Mouse (Mus musculus) CH12.LX (cell line): ENCODE data around the gene Dusp10. TPM values are rescaled to one million over a fixed set of nuclear protein-coding genes. Genes with fewer than 3 reads are reported as not detected.

Experiments
- DNase-seq: peaks from one replicate; pipeline ENCODE4 v3.0.0-alpha.2; 2013; ENCODE audit errors: extremely low read depth
- H3K27ac ChIP-seq: 2 replicates; pipeline ENCODE4 v1.5.1; 2012; ENCODE audit warnings: low read depth, mild to moderate bottlenecking, control low read depth, moderate library complexity; ENCODE audit not compliant: insufficient read depth
- H3K27me3 ChIP-seq: replicated peaks from 2 replicates; pipeline ENCODE3; 2012; ENCODE audit warnings: inconsistent platforms
- H3K36me3 ChIP-seq, 2 experiments: replicated peaks in 1 of 2; 2 replicates each; pipeline versions ENCODE3 to v1.6.1; 2012; ENCODE audit warnings: inconsistent platforms in 1 of 2, low read length in 1 of 2, mild to moderate bottlenecking in 1 of 2, mixed read lengths in 1 of 2, moderate library complexity in 1 of 2; ENCODE audit not compliant: control insufficient read depth in 1 of 2, insufficient read depth in 1 of 2
- H3K4me1 ChIP-seq, 2 experiments: 2 replicates each; pipeline ENCODE4 v1.6.1; 2012; ENCODE audit warnings: inconsistent platforms in 1 of 2, moderate library complexity in 1 of 2; ENCODE audit not compliant: insufficient read depth in 2 of 2, control insufficient read depth in 1 of 2
- H3K4me2 ChIP-seq: 2 replicates; pipeline ENCODE4 v1.6.1; 2012; ENCODE audit warnings: low read depth, mild to moderate bottlenecking, control low read depth; ENCODE audit not compliant: poor library complexity, insufficient read depth, severe bottlenecking
- H3K4me3 ChIP-seq, 3 experiments: fragments of 150-350 bp in 1 of 3; sonication (generic) in 1 of 3; replicated peaks in 1 of 3; 2 replicates each; pipeline versions ENCODE3 to v1.5.1; 2011 to 2012; ENCODE audit warnings: low read depth in 2 of 3, low read length in 2 of 3, mild to moderate bottlenecking in 2 of 3, moderate library complexity in 2 of 3, control low read depth in 1 of 3, improper control_type of control experiment in 1 of 3, inconsistent platforms in 1 of 3, mixed read lengths in 1 of 3; ENCODE audit not compliant: poor library complexity in 1 of 3
- H3K79me2 ChIP-seq: replicated peaks from 2 replicates; pipeline ENCODE4 v1.6.1; 2012; ENCODE audit warnings: mild to moderate bottlenecking, moderate library complexity; ENCODE audit not compliant: control insufficient read depth, poor library complexity, insufficient read depth, severe bottlenecking; ENCODE audit errors: extremely low read depth
- H3K9ac ChIP-seq: 2 replicates; pipeline ENCODE4 v1.6.1; 2012; ENCODE audit warnings: low read depth, mild to moderate bottlenecking, control low read depth, moderate library complexity; ENCODE audit not compliant: insufficient read depth
- H3K9me3 ChIP-seq: replicated peaks from 2 replicates; pipeline ENCODE3; 2012; ENCODE audit warnings: low read length, inconsistent platforms, mixed read lengths
- BHLHE40 ChIP-seq: IDR thresholded peaks from 2 replicates; pipeline ENCODE4 v1.6.1; 2011; ENCODE audit warnings: mild to moderate bottlenecking, low read depth, low read length, improper control_type of control experiment
- CHD2 ChIP-seq: IDR thresholded peaks from 2 replicates; pipeline ENCODE4 v1.6.1; 2011; ENCODE audit warnings: low read length, improper control_type of control experiment
- CTCF ChIP-seq, 2 experiments: IDR thresholded peaks in 1 of 2; conservative IDR thresholded peaks in 1 of 2; 2 replicates each; pipeline ENCODE4 v1.5.1; 2011 to 2012; ENCODE audit warnings: low read depth in 2 of 2, low read length in 2 of 2, improper control_type of control experiment in 1 of 2, inconsistent platforms in 1 of 2, mild to moderate bottlenecking in 1 of 2, moderate library complexity in 1 of 2
- ELF1 ChIP-seq: IDR thresholded peaks from 2 replicates; pipeline ENCODE4 v1.6.1; 2014; ENCODE audit warnings: low read depth, mild to moderate bottlenecking, inconsistent platforms, low read length, improper control_type of control experiment
- ETS1 ChIP-seq: conservative IDR thresholded peaks from 2 replicates; pipeline ENCODE4 v1.6.1; 2012; ENCODE audit warnings: low read depth, mild to moderate bottlenecking, inconsistent platforms, low read length, improper control_type of control experiment, moderate library complexity
- GABPA ChIP-seq: IDR thresholded peaks from 2 replicates; pipeline ENCODE4 v1.6.1; 2012; ENCODE audit warnings: low read depth, low read length, improper control_type of control experiment, inconsistent platforms; ENCODE audit not compliant: insufficient replicate concordance
- HCFC1 ChIP-seq: IDR thresholded peaks from 2 replicates; pipeline ENCODE4 v1.6.1; 2012; ENCODE audit warnings: low read depth, mild to moderate bottlenecking, inconsistent platforms, low read length, improper control_type of control experiment
- IRF4 ChIP-seq: IDR thresholded peaks from 2 replicates; pipeline ENCODE4 v1.6.1; 2014; ENCODE audit warnings: low read depth, mild to moderate bottlenecking, inconsistent platforms, low read length, improper control_type of control experiment
- KAT2A ChIP-seq: IDR thresholded peaks from 2 replicates; pipeline ENCODE4 v1.6.1; 2012; ENCODE audit warnings: low read length, improper control_type of control experiment, inconsistent platforms; ENCODE audit not compliant: insufficient replicate concordance
- MAFK ChIP-seq: IDR thresholded peaks from 2 replicates; pipeline ENCODE4 v1.6.1; 2011; ENCODE audit warnings: low read length, improper control_type of control experiment; ENCODE audit not compliant: insufficient replicate concordance
- MAX ChIP-seq: IDR thresholded peaks from 2 replicates; pipeline ENCODE4 v1.6.1; 2011; ENCODE audit warnings: low read length, improper control_type of control experiment
- MAZ ChIP-seq: IDR thresholded peaks from 2 replicates; pipeline ENCODE4 v1.6.1; 2012; ENCODE audit warnings: low read depth, mild to moderate bottlenecking, inconsistent platforms, low read length, improper control_type of control experiment, moderate library complexity
- MEF2A ChIP-seq: IDR thresholded peaks from 2 replicates; pipeline ENCODE4 v1.6.1; 2014; ENCODE audit warnings: low read depth, mild to moderate bottlenecking, inconsistent platforms, low read length, improper control_type of control experiment, borderline replicate concordance
- MXI1 ChIP-seq: IDR thresholded peaks from 2 replicates; pipeline ENCODE4 v1.6.1; 2011; ENCODE audit warnings: mild to moderate bottlenecking, low read depth, low read length, improper control_type of control experiment
- MYC ChIP-seq: IDR thresholded peaks from 2 replicates; pipeline ENCODE4 v1.6.1; 2011; ENCODE audit warnings: low read depth, mild to moderate bottlenecking, improper control_type of control experiment, low read length
- NELFE ChIP-seq: IDR thresholded peaks from 2 replicates; pipeline ENCODE4 v1.6.1; 2011; ENCODE audit warnings: low read depth, low read length, improper control_type of control experiment
- NRF1 ChIP-seq: IDR thresholded peaks from 2 replicates; pipeline ENCODE4 v1.6.1; 2014; ENCODE audit warnings: low read depth, mild to moderate bottlenecking, inconsistent platforms, low read length, improper control_type of control experiment, moderate library complexity
- POLR2A ChIP-seq: IDR thresholded peaks from 2 replicates; pipeline ENCODE4 v1.6.1; 2011; ENCODE audit warnings: low read depth, mild to moderate bottlenecking, improper control_type of control experiment, low read length
- POLR2AphosphoS2 ChIP-seq: IDR thresholded peaks from 2 replicates; pipeline ENCODE4 v1.6.1; 2011; ENCODE audit warnings: low read depth, low read length, improper control_type of control experiment
- RAD21 ChIP-seq: IDR thresholded peaks from 2 replicates; pipeline ENCODE4 v1.6.1; 2011; ENCODE audit warnings: low read depth, mild to moderate bottlenecking, low read length, improper control_type of control experiment, moderate library complexity
- UBTF ChIP-seq: IDR thresholded peaks from 2 replicates; pipeline ENCODE4 v1.6.1; 2012; ENCODE audit warnings: low read depth, mild to moderate bottlenecking, inconsistent platforms, low read length, improper control_type of control experiment, moderate library complexity
- USF1 ChIP-seq: IDR thresholded peaks from 2 replicates; pipeline ENCODE4 v1.6.1; 2014; ENCODE audit warnings: low read depth, mild to moderate bottlenecking, inconsistent platforms, low read length, improper control_type of control experiment
- USF2 ChIP-seq: conservative IDR thresholded peaks from 2 replicates; pipeline ENCODE4 v1.6.1; 2011; ENCODE audit warnings: low read depth, low read length, improper control_type of control experiment
- ZKSCAN1 ChIP-seq: IDR thresholded peaks from 2 replicates; pipeline ENCODE4 v1.6.1; 2012; ENCODE audit warnings: low read depth, inconsistent platforms, low read length, improper control_type of control experiment, borderline replicate concordance
- dilution Hi-C: fragments of 300-500 bp; cut with MboI; formaldehyde crosslinking; loops from 2 replicates; pipeline ENCODE4 v1.14.3; 2020; ENCODE audit warnings: low sequenced_read_pairs; ENCODE audit not compliant: extremely low pct_unique_long_range_greater_than_20kb, extremely low pct_ligation_motif_present
- in situ Hi-C: fragments of 300-500 bp; cut with MboI; formaldehyde crosslinking; loops from 3 replicates; pipeline ENCODE4 v1.14.3; 2019; ENCODE audit warnings: low sequenced_read_pairs, low pct_ligation_motif_present, low pct_unique_long_range_greater_than_20kb, mixed read lengths
- polyA plus RNA-seq: library from polyadenylated mRNA; unstranded; fragments of >175 nt; gene quantifications from 2 replicates; pipeline ENCODE4 v1.2.1, GENCODE M21; 2012; ENCODE audit warnings: low read depth; ENCODE audit not compliant: insufficient read length
- total RNA-seq, 2 experiments: library from RNA; depleted of rRNA; stranded (reverse); fragments of 300-350 nt in 1 of 2; fragments of >200 nt in 1 of 2; gene quantifications; 2 replicates each; pipeline ENCODE4 v1.2.3; 2012 to 2014

Dusp10 gene
- total and polyA plus RNA-seq, 3 experiments: 2.8 to 16.1 (median 14.2) TPM

DNA sequence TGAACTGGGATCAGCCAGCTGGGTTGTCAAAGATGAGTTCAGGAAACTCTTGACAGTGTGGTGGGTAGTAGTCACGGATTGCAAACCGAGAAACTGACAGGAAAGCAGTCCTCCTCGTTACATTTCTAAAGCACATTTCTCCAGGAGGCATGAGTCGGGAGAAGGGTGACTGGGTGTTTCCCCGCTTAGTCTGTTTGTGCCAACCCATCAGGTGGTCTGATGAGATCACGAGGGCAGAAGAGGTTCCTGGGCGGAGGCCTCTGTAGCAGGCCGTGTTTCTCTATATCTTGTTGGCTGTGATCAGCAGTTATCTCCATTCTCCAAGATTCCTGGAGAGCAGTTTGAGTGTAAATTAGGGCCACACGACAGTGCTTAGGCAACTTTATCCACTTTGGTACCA is 29.6 kb downstream of the Dusp10 start:
- TF ChIP-seq GABPA (no peak), CTCF (conservative IDR thresholded peaks at IDR 0.05 in 1 of 2, IDR thresholded peaks at IDR 0.05 in 1 of 2; ENCODE audit: low read depth in 2 of 2, low read length in 2 of 2) (no peak), POLR2A (no peak), NELFE (no peak), USF1 (no peak), POLR2AphosphoS2 (no peak), UBTF (no peak), KAT2A (no peak), ELF1 (no peak), ETS1 (no peak), USF2 (no peak), NRF1 (no peak), BHLHE40 (no peak), RAD21 (no peak), ZKSCAN1 (no peak)
- Histone ChIP-seq H3K27ac (no peak overlapping the region), H3K9me3 (no peaks in the 10 kb centered on the region), H3K4me3 (peak overlapping the region in 1 of 3 experiments; percentile 15), H3K4me1 (peaks cover 0 to 95% of the 10 kb centered on the region in 2 experiments; a peak in 2 of 4 replicates), H3K4me2 (no peak overlapping the region), H3K36me3 (peaks cover 0 to 36% of the 10 kb centered on the region in 2 experiments), H3K27me3 (no peaks in the 10 kb centered on the region), H3K9ac (no peak overlapping the region), H3K79me2 (no peaks in the 10 kb centered on the region)
- no peak for DNase-seq
- in situ Hi-C loops: loop anchor here (25.0 kb wide), 2 partner anchors 195 to 380 kb away; no protein-coding TSS in a partner anchor
- dilution Hi-C loops: no loop called here

DNA sequence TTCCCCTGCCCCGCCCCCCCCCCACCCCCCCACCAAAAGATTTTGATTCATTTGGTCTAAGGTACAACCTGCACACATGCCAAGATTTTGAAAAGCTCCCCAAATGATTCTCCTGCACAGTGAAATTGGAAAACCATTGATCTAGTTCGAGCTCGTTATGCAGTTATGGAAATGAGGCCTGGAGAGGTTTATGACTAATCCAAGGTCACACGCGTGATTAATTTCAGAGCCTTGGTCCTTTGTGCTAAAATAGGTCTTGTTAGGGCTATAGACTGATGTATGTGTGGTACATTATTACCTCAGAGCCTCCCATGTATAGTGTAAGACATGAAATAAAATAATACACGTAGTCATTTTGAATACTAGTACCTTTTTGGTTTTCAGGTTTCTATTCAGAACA is 30.3 kb downstream of the Dusp10 start:
- TF ChIP-seq IRF4: no peak
- TF ChIP-seq HCFC1: no peak
- TF ChIP-seq MAFK: no peak
- TF ChIP-seq KAT2A: no peak
- no peak for TF ChIP-seq ZKSCAN1
- no peak for TF ChIP-seq MXI1
- TF ChIP-seq MAZ: no peak
- TF ChIP-seq CHD2: no peak
- no peak for TF ChIP-seq NELFE
- no peak for TF ChIP-seq ETS1
- no peak for TF ChIP-seq POLR2A
- no peak for TF ChIP-seq UBTF
- no peak for TF ChIP-seq MAX
- no peak for TF ChIP-seq MEF2A
- no peak for TF ChIP-seq NRF1
- no peak for TF ChIP-seq MYC
- TF ChIP-seq CTCF (conservative IDR thresholded peaks at IDR 0.05 in 1 of 2, IDR thresholded peaks at IDR 0.05 in 1 of 2; ENCODE audit: low read depth in 2 of 2, low read length in 2 of 2): no peak
- Histone ChIP-seq H3K4me2 (no peak overlapping the region), H3K36me3 (peaks cover 0 to 30% of the 10 kb centered on the region in 2 experiments), H3K4me1 (peaks cover 4 to 95% of the 10 kb centered on the region in 2 experiments; a peak in 3 of 4 replicates), H3K79me2 (no peaks in the 10 kb centered on the region), H3K9ac (no peak overlapping the region), H3K9me3 (no peaks in the 10 kb centered on the region), H3K27ac (no peak overlapping the region), H3K4me3 (no peak overlapping the region), H3K27me3 (no peaks in the 10 kb centered on the region)
- in situ Hi-C loops (loop anchor here (25.0 kb wide), 2 partner anchors 194 to 381 kb away; no protein-coding TSS in a partner anchor), dilution Hi-C loops (no loop called here)
- DNase-seq: no peak
